Mouse (Mus musculus) right cerebral cortex, adult 18-20 months (tissue): ENCODE data around the gene Tpk1.
A peak's percentile ranks its signal among the peaks of the same experiment; 100 is the strongest.

Experiments
- DNase-seq: peaks from one replicate; pipeline ENCODE4 v3.0.0; 2022; ENCODE audit warnings: mixed read lengths

Tpk1 gene

GRCm38 (mm10) chr6:43347637-43348036 lies 318.4 kb downstream of the Tpk1 start:
- no peak for DNase-seq

GRCm38 (mm10) chr6:43343006-43343405 lies 323.1 kb downstream of the Tpk1 start:
- no peak for DNase-seq

- DNase-seq: no peak
Observed at GRCm38 (mm10) chr6:43342386-43342785, 323.7 kb downstream of the Tpk1 start.

- DNase-seq: no peak
Observed at GRCm38 (mm10) chr6:43338804-43339203, 327.3 kb downstream of the Tpk1 start.

GRCm38 (mm10) chr6:43337491-43337961 lies 328.6 kb downstream of the Tpk1 start:
- no peak for DNase-seq

GRCm38 (mm10) chr6:43335619-43336234 lies 330.4 kb downstream of the Tpk1 start:
- no peak for DNase-seq

- DNase-seq: no peak
Observed at GRCm38 (mm10) chr6:43333479-43333878, 332.6 kb downstream of the Tpk1 start.

GRCm38 (mm10) chr6:43312961-43313656 lies 353.0 kb downstream of the Tpk1 start:
- no peak for DNase-seq

GRCm38 (mm10) chr6:43312546-43312945 lies 353.5 kb downstream of the Tpk1 start:
- DNase-seq: no peak

- DNase-seq: no peak
Observed at GRCm38 (mm10) chr6:43310071-43310470, 356.0 kb downstream of the Tpk1 start.

- no peak for DNase-seq
Observed at GRCm38 (mm10) chr6:43309454-43309853, 356.6 kb downstream of the Tpk1 start, which contains the start of gene Nobox. Gene Nobox (minus strand): TSS chr6:43309554.

GRCm38 (mm10) chr6:43297508-43297850 lies 368.6 kb downstream of the Tpk1 start:
- DNase-seq: peak; percentile 24

GRCm38 (mm10) chr6:43296798-43297507 lies 369.1 kb downstream of the Tpk1 start:
- DNase-seq: peak; percentile 34

- no peak for DNase-seq
Observed at GRCm38 (mm10) chr6:43295908-43296307, 370.2 kb downstream of the Tpk1 start.
